Mouse (Mus musculus): ENCODE data around the gene Abhd14a.

GRCm38 (mm10) chr9:106465571-106466200 is 18.2 kb upstream of the Abhd14a start, which contains the start of gene Gpr62:
- TF ChIP-seq GATA1 (IDR thresholded peaks at IDR 0.05; ENCODE audit: low read length), result no peak
- TF ChIP-seq TAL1 (IDR thresholded peaks at IDR 0.05; ENCODE audit: low read length), result no peak

Measured in erythroblast, embryonic 14.5 days (primary cell).